Mouse (Mus musculus) midbrain, embryonic 15.5 days (tissue): ENCODE results near the gene Tspan9. TPM values are rescaled to one million over a fixed set of nuclear protein-coding genes. Genes with fewer than 3 reads are reported as not detected.

ENCODE experiments used
- ATAC-seq: fragments of 200-750 bp; cut with Nextera tagmentation; replicated peaks from 2 replicates; pipeline ENCODE4 v1.8.0; 2017; ENCODE audit warnings: moderate TSS enrichment
- H3K27ac ChIP-seq: fragments of 300-500 bp; sonication (generic); 2 replicates; pipeline ENCODE4 v1.5.1; 2015; ENCODE audit warnings: mild to moderate bottlenecking, inconsistent platforms
- H3K27me3 ChIP-seq: fragments of 300-500 bp; sonication (generic); replicated peaks from 2 replicates; pipeline ENCODE4 v1.6.1; 2015; ENCODE audit warnings: inconsistent platforms
- H3K36me3 ChIP-seq: fragments of 300-500 bp; sonication (generic); replicated peaks from 2 replicates; pipeline ENCODE4 v1.6.1; 2015; ENCODE audit warnings: inconsistent platforms
- H3K4me1 ChIP-seq: fragments of 300-500 bp; sonication (generic); 2 replicates; pipeline ENCODE4 v1.6.1; 2015; ENCODE audit warnings: inconsistent platforms
- H3K4me2 ChIP-seq: fragments of 300-500 bp; sonication (generic); 2 replicates; pipeline ENCODE4 v1.6.1; 2015; ENCODE audit warnings: inconsistent platforms, mild to moderate bottlenecking, moderate library complexity
- H3K4me3 ChIP-seq: fragments of 300-500 bp; sonication (generic); 2 replicates; pipeline ENCODE4 v1.5.1; 2015; ENCODE audit warnings: mild to moderate bottlenecking, inconsistent platforms
- H3K9ac ChIP-seq: fragments of 300-500 bp; sonication (generic); 2 replicates; pipeline ENCODE4 v1.6.1; 2015; ENCODE audit warnings: mild to moderate bottlenecking, inconsistent platforms
- H3K9me3 ChIP-seq: fragments of 300-500 bp; sonication (generic); 2 replicates; pipeline ENCODE4 v1.6.1; 2016; ENCODE audit warnings: inconsistent platforms
- WGBS: fragments of 180-500 bp; shearing (Covaris S2); methylation state at CpG from one replicate; pipeline ENCODE4 v1.1.7; 2015; ENCODE audit warnings: mixed read lengths; 5-methylcytosine and 5-hydroxymethylcytosine counted together
- polyA plus RNA-seq: library from polyadenylated mRNA; unstranded; fragments of >200 nt; fragmentation: Nextera tagmentation; extraction: Ambion mirVana; gene quantifications from 2 replicates; pipeline ENCODE4 v1.2.1, GENCODE M21; 2015

Tspan9 gene
- polyA plus RNA-seq, 1 experiment from 2014 or later: 33.9 TPM

- H3K9ac ChIP-seq: no peak overlapping the region
- peaks cover 12% of the 10 kb centered on the region; the same call in 1 of the 2 replicates for H3K4me1 ChIP-seq
- H3K4me2 ChIP-seq: no peak overlapping the region
- no peaks in the 10 kb centered on the region for H3K9me3 ChIP-seq
- ATAC-seq: no peak
- H3K36me3 ChIP-seq: no peaks in the 10 kb centered on the region
- no peak overlapping the region for H3K27ac ChIP-seq
- no peaks in the 10 kb centered on the region for H3K27me3 ChIP-seq
- no peak overlapping the region for H3K4me3 ChIP-seq
- 84% methylated on average over 10 of the region's 10 CpGs for whole genome bisulfite sequencing
Observed at GRCm38 (mm10) chr6:128095131-128095530, 48.3 kb downstream of the Tspan9 start.

- no peaks in the 10 kb centered on the region for H3K27me3 ChIP-seq
- no peaks in the 10 kb centered on the region for H3K9me3 ChIP-seq
- H3K9ac ChIP-seq: no peak overlapping the region
- WGBS: 87% methylated on average over 15 of the region's 15 CpGs
- H3K27ac ChIP-seq: no peak overlapping the region
- H3K4me3 ChIP-seq: no peak overlapping the region
- H3K4me1 ChIP-seq: peaks cover 5% of the 10 kb centered on the region; the same call in 1 of the 2 replicates
- H3K4me2 ChIP-seq: no peak overlapping the region
- no peak for ATAC-seq
- no peaks in the 10 kb centered on the region for H3K36me3 ChIP-seq
Observed at GRCm38 (mm10) chr6:128093856-128094628, 49.4 kb downstream of the Tspan9 start.

DNA sequence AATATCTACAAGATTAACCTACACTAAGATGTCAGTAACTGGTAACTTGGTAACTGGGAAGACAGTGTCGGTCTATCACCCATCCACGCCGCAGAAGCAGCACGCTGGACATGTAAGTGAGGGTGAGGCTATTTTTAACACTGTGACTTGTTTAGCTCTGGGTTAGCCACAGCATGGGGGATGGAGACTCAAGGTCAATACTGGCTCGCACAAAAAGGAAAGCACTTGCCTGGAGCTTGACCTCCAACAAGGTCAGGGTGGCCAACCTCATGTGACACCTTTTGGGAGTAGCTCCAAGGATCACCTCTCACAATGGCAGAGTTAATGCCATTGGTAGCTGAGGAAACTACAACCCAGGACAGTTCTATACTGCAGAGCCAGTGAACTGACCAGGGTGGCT is 50.8 kb downstream of the Tspan9 start:
- no peaks in the 10 kb centered on the region for H3K9me3 ChIP-seq
- H3K36me3 ChIP-seq: no peaks in the 10 kb centered on the region
- WGBS: 90% methylated on average over 5 of the region's 5 CpGs
- H3K4me2 ChIP-seq: no peak overlapping the region
- H3K4me1 ChIP-seq: peaks cover 5% of the 10 kb centered on the region; the same call in 1 of the 2 replicates
- H3K9ac ChIP-seq: no peak overlapping the region
- H3K27ac ChIP-seq: no peak overlapping the region
- ATAC-seq: no peak
- H3K27me3 ChIP-seq: no peaks in the 10 kb centered on the region
- no peak overlapping the region for H3K4me3 ChIP-seq

DNA sequence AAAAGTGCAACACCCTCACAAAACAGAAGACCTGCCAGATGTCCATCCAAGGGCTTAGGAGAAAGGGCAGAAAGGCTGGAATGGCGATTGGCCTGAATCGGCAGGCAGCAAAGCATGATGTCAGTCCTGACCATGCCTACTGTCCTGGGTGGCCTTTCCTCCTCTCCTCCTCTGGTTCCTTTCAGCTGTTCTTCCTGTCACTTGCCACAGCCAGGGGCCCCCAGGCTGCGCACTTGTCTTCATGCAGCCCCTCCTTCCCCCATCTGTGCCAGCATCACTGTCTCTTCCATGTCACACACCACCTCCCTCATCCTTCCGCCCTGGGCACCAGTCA is 51.6 kb downstream of the Tspan9 start:
- no peaks in the 10 kb centered on the region for H3K36me3 ChIP-seq
- H3K4me2 ChIP-seq: no peak overlapping the region
- no peaks in the 10 kb centered on the region for H3K9me3 ChIP-seq
- WGBS: 90% methylated on average over 4 of the region's 4 CpGs
- H3K9ac ChIP-seq: no peak overlapping the region
- peak; percentile 26; the same call in 1 of the 2 replicates for ATAC-seq
- no peaks in the 10 kb centered on the region for H3K27me3 ChIP-seq
- H3K27ac ChIP-seq: no peak overlapping the region
- peaks cover 5% of the 10 kb centered on the region; the same call in 1 of the 2 replicates for H3K4me1 ChIP-seq
- H3K4me3 ChIP-seq: no peak overlapping the region

- H3K9ac ChIP-seq: no peak overlapping the region
- H3K4me3 ChIP-seq: no peak overlapping the region
- no peaks in the 10 kb centered on the region for H3K27me3 ChIP-seq
- H3K27ac ChIP-seq: no peak overlapping the region
- WGBS: 29% methylated on average over 6 of the region's 6 CpGs
- peaks cover 7% of the 10 kb centered on the region; the same call in 1 of the 2 replicates for H3K4me1 ChIP-seq
- H3K36me3 ChIP-seq: no peaks in the 10 kb centered on the region
- H3K9me3 ChIP-seq: no peaks in the 10 kb centered on the region
- peak; percentile 50 for ATAC-seq
- no peak overlapping the region for H3K4me2 ChIP-seq
Observed at GRCm38 (mm10) chr6:128090985-128091832, 52.2 kb downstream of the Tspan9 start.

GRCm38 (mm10) chr6:128089770-128090702 is 53.4 kb downstream of the Tspan9 start:
- Histone ChIP-seq H3K4me3 (no peak overlapping the region), H3K36me3 (no peaks in the 10 kb centered on the region), H3K9ac (no peak overlapping the region), H3K4me2 (no peak overlapping the region), H3K27me3 (no peaks in the 10 kb centered on the region), H3K27ac (no peak overlapping the region), H3K4me1 (peaks cover 16% of the 10 kb centered on the region), H3K9me3 (no peaks in the 10 kb centered on the region)
- ATAC-seq: no peak
- WGBS: 72% methylated on average over 13 of the region's 13 CpGs

DNA sequence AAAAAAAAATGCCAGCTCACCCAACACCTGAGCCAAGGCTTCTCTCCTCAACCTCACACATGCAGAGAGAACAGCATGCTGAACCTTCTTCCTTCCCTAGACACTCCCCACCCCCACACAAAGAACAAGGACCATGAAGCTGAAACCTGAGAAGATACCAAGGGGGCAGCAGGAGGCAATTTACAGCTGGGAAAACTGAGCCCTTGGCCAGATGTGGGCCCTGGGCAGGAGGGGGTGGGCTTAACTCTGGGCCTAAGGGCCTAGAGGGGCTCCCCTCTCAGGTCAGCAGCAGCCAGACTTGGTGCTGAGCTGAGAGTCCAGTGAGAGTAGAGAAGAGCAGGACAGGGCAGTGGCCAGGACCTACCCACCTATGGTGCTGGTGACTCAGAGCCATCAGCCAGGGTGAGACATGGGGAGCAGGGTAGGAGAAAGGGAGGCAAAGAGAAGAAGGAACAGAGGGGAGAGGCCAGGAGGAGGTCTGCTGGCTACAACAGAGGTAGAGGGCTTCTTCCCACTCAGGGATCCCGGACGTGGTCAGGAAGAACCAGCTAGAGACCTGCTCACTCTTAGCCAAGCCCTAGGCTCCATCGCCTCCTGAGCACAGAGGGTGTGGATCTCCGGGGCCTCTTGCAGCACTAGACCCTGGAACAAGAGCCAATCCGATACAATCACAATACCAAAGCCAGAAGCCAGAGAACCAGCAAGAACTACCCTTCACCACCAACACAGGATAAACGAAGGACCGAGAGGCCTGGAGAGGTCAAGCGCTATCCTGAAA is 54.5 kb downstream of the Tspan9 start:
- Histone ChIP-seq H3K9ac (no peak overlapping the region), H3K27ac (no peak overlapping the region), H3K4me1 (peaks cover 16% of the 10 kb centered on the region), H3K36me3 (no peaks in the 10 kb centered on the region), H3K27me3 (no peaks in the 10 kb centered on the region), H3K4me2 (no peak overlapping the region), H3K9me3 (no peaks in the 10 kb centered on the region), H3K4me3 (no peak overlapping the region)
- 85% methylated on average over 8 of the region's 8 CpGs for WGBS
- ATAC-seq: no peak

DNA sequence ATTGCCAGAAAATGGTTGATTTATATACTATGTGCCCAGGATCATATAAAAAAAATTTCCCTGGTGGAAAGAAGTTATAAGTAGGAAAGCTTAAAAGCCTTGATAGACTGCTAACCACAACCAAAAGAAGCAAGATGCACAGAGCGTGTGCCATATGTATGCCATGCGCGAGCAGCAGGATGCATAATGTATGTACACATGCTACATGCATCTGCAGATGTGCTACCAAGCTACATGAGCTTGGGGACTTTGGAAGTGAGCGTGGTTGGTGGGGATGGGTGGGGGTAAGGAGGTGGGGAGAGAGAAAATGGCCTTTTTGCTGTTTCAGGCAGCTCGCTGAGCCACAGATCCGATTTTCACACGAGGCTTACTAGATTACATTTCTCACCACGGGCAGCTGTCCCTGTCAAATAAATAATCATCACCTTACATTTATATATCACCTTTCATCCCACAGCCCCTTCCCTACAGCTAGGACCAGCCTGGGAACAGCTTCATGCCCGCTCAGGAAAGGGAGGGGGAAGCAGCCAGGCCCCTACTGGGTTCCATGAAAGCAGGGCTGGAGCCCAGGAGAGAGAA is 57.8 kb downstream of the Tspan9 start:
- Histone ChIP-seq H3K9ac (no peak overlapping the region), H3K36me3 (no peaks in the 10 kb centered on the region), H3K4me1 (peaks cover 10% of the 10 kb centered on the region), H3K27ac (0 out of 2 replicates have a peak overlapping the region, but pooled peaks have one; percentile 19), H3K9me3 (no peaks in the 10 kb centered on the region), H3K4me3 (no peak overlapping the region), H3K4me2 (no peak overlapping the region), H3K27me3 (no peaks in the 10 kb centered on the region)
- 0 out of 2 replicates have a peak, but pooled peaks have one; percentile 22 for ATAC-seq
- WGBS: 52% methylated on average over 9 of the region's 9 CpGs

DNA sequence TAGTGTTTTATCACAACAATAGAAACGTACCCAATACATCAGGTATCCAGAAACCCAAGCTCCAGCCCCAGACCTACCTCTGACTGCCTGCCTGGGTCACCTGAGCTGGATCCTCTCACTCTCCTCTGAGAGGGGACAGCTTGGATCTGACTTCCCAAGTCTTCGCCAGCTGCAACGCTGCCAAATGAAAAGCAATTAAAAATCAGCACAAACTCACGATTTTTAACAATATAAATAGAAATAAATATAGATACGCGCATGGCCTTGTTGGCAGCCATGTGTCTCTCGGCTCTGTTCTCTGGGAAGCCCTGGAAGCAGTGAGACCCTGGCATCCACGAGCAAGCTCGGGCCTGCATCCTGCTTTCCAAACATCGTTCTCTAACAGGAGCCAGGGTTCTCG is 60.1 kb downstream of the Tspan9 start:
- Histone ChIP-seq H3K4me3 (no peak overlapping the region), H3K27ac (no peak overlapping the region), H3K27me3 (no peaks in the 10 kb centered on the region), H3K4me1 (peaks cover 10% of the 10 kb centered on the region), H3K9ac (no peak overlapping the region), H3K4me2 (no peak overlapping the region), H3K36me3 (no peaks in the 10 kb centered on the region), H3K9me3 (no peaks in the 10 kb centered on the region)
- WGBS: 86% methylated on average over 11 of the region's 11 CpGs
- no peak for ATAC-seq

DNA sequence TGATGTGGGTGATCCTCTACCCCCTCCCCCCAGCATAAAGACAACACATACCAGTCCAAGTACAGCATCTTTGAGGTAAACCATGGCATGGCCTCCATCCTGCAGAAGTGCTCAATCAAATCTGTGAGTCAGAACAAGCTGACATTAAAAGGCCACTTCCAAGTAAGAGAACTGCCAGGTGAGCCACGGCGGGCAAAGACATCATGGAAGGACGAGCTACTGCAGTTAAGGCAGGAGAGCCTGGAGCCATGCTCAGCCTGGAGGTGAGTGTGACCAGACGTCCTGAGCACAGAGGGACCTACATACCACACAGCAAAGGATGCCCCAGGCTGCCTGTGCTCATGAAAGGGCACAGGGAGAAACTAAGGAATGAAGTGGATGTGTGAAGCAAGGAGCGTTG is 61.6 kb downstream of the Tspan9 start:
- WGBS: 88% methylated on average over 5 of the region's 5 CpGs
- H3K4me1 ChIP-seq: peaks cover 10% of the 10 kb centered on the region
- no peak overlapping the region for H3K4me2 ChIP-seq
- H3K9ac ChIP-seq: no peak overlapping the region
- no peak overlapping the region for H3K4me3 ChIP-seq
- H3K36me3 ChIP-seq: no peaks in the 10 kb centered on the region
- no peaks in the 10 kb centered on the region for H3K27me3 ChIP-seq
- H3K27ac ChIP-seq: no peak overlapping the region
- ATAC-seq: no peak
- no peaks in the 10 kb centered on the region for H3K9me3 ChIP-seq

- H3K36me3 ChIP-seq: no peaks in the 10 kb centered on the region
- H3K4me2 ChIP-seq: no peak overlapping the region
- no peak overlapping the region for H3K9ac ChIP-seq
- H3K4me3 ChIP-seq: no peak overlapping the region
- 86% methylated on average over 8 of the region's 8 CpGs for WGBS
- no peaks in the 10 kb centered on the region for H3K27me3 ChIP-seq
- H3K9me3 ChIP-seq: no peaks in the 10 kb centered on the region
- no peak for ATAC-seq
- H3K4me1 ChIP-seq: peaks cover 9% of the 10 kb centered on the region
- no peak overlapping the region for H3K27ac ChIP-seq
Observed at GRCm38 (mm10) chr6:128081293-128081692, 62.1 kb downstream of the Tspan9 start.
